Mouse (Mus musculus) cerebellum, postnatal 4 days (tissue): ENCODE measurements around the gene Pdia4.
"Not testable (repeated sequence)": the region's sequence is repeated elsewhere in the genome, so short reads cannot be mapped to it uniquely, and the experiment has no call there.

ENCODE experiments used
- DNase-seq, 2 experiments: peaks; one replicate each; pipeline ENCODE4 v3.0.0; 2022; ENCODE audit warnings: low spot score in 2 of 2, mixed read lengths in 1 of 2

Pdia4 gene

GRCm38 (mm10) chr6:47762686-47763085, 50.5 kb downstream of the Pdia4 start:
- not testable (repeated sequence) for DNase-seq

GRCm38 (mm10) chr6:47759406-47759805, 53.8 kb downstream of the Pdia4 start:
- not testable (repeated sequence) for DNase-seq

- not testable (repeated sequence) for DNase-seq
These were observed 55.4 kb downstream of the Pdia4 start for GRCm38 (mm10) chr6:47757849-47758248.

GRCm38 (mm10) chr6:47757429-47757828, 55.8 kb downstream of the Pdia4 start:
- not testable (repeated sequence) for DNase-seq

- DNase-seq, result not testable (repeated sequence)
These were observed 60.1 kb downstream of the Pdia4 start for GRCm38 (mm10) chr6:47753144-47753543.

- peak; percentile 80 to 92 for DNase-seq
These were observed 64.9 kb downstream of the Pdia4 start for GRCm38 (mm10) chr6:47748306-47748705.

GRCm38 (mm10) chr6:47747886-47748285, 65.3 kb downstream of the Pdia4 start:
- not testable (repeated sequence) for DNase-seq
